Mouse (Mus musculus) right cerebral cortex, adult 18-20 months (tissue): Measurements from ENCODE around the gene Nup210.
"Not testable (repeated sequence)": the region's sequence is repeated elsewhere in the genome, so short reads cannot be mapped to it uniquely, and the experiment has no call there.

Source experiments
- DNase-seq: peaks from one replicate; pipeline ENCODE4 v3.0.0; 2022; ENCODE audit warnings: mixed read lengths

The Nup210 gene

DNA sequence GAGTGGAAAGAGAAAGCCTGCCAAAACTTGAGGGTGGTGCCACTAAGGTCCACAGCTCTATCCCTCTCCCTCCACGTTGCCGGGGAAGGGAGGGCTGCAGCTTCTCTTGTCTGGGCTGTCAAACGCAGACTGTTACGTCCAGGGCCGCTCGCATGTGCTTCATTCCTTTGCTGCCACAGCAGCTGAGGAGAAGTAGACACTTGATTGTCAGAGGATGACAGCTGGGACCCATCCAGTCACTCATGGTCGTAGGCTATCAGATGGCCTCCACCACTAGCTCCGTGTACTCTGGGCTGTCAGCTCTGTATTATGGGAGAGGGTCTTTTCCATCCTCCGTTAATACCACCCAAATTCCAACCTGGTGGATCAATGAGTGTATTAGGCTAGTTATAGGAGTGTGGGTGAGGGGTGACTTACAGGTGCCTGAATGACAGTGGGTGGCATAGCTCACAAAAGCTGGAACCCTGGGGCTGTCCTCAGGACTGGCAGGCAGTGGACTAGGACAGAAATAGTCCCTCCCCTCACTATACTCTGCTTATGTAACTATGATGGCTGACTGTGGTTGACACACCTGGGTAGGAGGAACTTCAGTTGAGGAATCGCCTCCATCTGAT lies 20.8 kb upstream of the Nup210 start:
- DNase-seq: no peak

DNA sequence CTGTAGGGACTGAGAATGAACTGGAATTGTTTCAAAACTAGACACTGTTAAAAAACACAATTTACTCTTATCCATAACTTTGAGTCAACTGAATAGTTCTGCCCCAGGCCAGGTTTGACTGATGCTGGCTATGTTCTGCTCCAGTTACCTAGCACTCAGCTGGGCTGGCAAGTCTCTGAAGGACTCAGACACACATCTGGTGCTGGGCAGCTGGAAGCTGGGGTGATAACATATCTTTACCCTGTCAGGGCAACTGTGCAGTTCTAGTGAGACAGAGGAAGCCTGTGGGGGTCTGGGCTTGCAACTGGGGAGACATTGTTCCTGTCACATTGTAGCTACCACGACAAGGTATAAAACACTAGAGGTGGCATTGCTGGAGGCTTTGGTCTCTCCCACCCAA lies 14.2 kb upstream of the Nup210 start:
- no peak for DNase-seq

GRCm38 (mm10) chr6:91128996-91129395 lies 12.4 kb upstream of the Nup210 start:
- DNase-seq: no peak

DNA sequence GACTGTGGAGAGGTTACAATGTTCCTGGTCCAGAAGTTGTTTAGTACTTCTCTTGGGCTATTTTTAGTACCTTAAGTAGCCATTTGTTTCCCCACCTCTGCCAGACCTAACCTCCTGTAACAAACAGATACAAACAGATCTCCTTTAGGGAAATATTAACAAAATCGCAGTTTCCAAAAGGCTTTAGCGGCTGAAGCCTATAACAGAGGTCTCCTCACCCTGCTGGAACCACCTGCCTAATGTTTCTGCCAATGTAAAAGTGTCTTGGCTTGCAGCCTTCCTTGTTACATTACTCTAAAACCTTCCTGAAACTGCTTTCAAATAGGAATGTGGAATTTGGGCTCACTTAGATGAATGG lies 8.6 kb upstream of the Nup210 start:
- DNase-seq: no peak

DNA sequence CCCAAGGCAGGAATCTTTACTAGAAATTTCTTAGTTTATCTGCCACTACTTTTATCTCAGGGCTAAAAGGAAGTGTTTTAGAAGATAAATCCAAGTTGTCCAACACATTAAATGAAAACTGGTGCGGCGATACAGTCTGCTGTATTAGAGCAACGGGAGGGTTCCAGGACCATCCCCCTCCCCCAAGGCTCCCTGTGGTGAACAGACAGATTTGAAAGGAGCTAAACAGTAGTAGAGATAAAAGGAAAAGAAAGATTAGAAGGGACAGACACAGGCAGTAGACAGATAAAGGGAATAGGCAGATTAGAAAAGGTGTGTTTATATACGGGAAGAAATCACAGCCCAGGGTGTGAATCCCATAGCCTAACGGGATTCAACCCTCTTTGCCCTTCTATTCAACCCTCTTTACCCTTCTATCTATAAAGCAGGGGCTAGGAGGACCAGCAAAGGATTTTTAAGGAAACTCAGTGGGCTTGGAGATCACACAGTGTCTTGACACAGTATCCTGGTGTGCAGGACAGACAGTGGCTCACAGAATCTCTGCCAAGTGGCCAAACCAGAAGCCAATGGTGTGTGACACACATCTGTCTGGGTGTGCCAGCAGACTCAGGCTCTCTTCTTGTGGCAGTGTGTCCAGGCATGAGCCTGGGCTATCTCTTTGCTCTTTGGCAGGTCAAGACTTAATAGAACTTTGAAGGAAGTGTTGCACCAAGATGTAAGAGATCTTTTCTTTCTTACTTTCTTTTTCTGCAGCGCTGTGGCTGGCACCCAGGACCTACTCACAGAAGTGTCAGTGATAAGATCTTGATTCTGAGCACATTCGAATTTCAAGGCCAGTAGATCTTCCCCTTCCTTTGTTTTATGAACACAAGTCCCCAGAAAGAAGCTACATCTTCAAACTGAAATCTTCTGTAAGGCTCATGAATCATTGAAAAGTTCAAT lies 7.9 kb upstream of the Nup210 start:
- DNase-seq: no peak

DNA sequence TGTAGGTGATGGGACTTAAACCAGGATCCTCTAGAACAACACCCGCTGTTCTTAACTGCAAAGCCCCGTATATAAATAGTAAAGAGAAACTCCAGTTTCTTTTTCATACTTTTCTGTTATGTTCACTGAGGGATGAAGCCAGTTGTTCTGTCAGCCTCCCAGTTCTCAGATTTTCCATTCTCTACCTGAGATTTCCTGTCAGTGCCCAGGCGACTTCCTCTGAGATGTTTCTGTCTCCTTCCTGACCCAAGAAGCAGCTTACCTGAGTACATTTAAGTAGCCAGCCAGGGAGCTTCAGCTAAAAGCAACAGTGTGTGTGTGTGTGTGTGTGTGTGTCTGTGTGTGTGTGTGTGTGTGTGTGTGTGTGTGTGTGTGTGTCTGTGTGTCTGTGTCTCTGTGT lies 6.8 kb upstream of the Nup210 start:
- no peak for DNase-seq

DNA sequence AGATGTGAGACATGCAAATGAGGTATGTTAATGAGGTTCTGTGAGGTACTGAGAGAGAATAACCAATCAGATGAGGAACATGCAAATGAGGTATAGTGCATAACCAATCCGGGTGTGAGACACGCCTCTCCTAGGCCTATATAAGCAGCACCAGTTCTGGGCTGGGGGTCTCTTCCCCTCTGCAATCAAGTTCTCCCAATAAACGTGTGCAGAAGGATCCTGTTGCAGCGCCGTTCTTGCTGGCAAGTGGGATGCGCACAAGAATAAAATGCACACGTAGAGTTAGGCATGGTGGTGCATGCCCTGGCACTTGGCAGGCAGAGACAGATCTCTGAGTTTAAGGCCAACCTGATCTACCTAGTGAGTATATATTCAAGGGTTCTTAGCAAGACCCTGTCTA lies 4.5 kb upstream of the Nup210 start:
- DNase-seq: not testable (repeated sequence)

DNA sequence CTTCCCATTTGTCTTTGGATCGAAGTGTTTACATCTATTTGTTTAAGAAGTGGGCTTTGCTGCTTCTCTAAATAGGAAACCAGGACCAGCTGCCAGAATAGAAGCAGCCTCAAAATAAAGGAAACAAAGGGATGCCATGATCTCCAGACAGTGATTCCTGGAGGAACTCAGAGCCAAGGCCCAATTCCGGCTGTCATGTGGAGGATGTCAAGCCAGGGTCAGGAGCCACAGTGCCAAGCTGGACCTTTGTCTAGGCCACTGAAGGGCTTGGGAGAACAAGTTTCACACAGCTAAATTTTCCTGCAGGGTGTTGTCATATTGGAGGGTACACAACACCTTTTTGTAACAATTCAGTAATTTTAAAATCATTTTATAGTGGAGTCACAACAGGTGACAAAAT lies 3.6 kb upstream of the Nup210 start:
- DNase-seq: no peak

DNA sequence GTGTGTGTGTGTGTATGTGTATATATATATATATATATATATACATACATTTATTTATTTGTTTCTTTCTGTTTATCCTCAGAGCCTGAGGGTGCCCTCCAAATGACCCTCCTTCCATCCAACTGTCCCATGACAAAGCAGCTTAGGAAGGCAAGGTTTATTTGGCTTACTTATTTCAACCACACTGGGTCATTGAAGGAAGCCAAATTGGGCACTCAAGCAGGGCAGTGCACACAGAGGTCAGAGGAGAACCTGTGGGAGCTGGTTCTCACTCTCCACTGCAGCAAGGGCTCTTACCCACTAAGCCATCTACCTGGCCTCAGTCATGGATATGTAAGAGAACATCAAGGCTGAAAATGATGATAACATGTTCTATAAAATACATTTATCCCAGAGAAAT lies 1.9 kb upstream of the Nup210 start:
- no peak for DNase-seq

DNA sequence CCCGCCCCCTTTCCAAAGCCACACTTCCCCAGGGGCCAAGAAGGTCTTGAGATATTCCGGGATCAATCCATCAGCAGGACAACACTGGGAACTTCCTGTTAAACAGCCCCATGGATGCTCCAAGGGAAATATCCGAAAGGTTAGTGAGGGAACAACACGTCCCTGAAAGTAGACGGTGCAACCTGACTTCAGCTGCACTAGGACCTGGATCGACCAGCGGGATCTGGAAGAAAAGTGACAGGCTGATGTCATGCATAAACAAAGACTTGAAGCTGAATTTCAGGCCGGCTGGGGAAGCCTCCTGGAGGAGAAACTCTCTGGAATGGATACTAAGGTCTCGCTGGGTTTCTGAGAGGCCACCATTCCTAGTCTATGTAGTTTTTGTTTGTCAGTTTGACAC lies 520 bp upstream of the Nup210 start:
- peak; percentile 10 for DNase-seq

- no peak for DNase-seq
These were observed 776 bp downstream of the Nup210 start for GRCm38 (mm10) chr6:91115863-91116243.

- no peak for DNase-seq
These were observed 1.5 kb downstream of the Nup210 start for GRCm38 (mm10) chr6:91115158-91115557.

GRCm38 (mm10) chr6:91114716-91115115 lies 1.9 kb downstream of the Nup210 start:
- no peak for DNase-seq

- no peak for DNase-seq
These were observed 4.7 kb downstream of the Nup210 start for GRCm38 (mm10) chr6:91111954-91112252.

- no peak for DNase-seq
These were observed 5.3 kb downstream of the Nup210 start for GRCm38 (mm10) chr6:91111141-91111953.

DNA sequence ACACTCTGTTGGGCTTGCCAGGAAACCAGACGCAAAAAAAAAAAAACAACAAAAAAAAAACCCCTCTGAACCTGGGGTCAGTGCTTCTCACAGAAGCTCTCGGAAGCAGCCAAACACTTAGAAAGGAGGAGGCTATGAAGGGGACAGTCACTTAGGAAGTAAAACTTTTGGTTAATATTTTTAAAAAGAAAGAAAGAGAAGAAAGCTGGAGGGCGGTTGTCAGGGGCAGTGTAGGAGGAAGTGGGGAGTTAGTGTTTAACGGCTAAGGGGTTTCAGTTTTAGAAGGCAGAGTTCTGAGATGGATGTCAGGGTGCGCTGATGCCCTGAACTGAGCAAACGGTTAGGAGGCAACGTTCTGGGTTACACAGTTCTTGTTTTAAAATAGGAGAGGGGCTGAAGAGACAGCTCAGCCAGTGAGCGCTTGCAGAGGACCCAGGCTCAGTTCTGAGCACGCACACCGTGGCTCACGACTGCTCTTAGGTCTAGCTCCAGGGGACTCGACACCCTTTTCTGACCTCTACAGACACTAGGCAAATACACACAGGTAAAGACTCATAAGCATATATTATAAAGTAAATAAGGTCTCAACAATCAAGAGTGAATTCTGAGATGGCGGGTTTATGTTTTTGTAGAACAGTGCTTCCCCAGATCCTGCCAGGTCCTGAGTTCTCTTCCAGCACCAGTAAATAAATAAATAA lies 6.2 kb downstream of the Nup210 start:
- DNase-seq: no peak

- DNase-seq: no peak
These were observed 7.1 kb downstream of the Nup210 start for GRCm38 (mm10) chr6:91109489-91109888.

DNA sequence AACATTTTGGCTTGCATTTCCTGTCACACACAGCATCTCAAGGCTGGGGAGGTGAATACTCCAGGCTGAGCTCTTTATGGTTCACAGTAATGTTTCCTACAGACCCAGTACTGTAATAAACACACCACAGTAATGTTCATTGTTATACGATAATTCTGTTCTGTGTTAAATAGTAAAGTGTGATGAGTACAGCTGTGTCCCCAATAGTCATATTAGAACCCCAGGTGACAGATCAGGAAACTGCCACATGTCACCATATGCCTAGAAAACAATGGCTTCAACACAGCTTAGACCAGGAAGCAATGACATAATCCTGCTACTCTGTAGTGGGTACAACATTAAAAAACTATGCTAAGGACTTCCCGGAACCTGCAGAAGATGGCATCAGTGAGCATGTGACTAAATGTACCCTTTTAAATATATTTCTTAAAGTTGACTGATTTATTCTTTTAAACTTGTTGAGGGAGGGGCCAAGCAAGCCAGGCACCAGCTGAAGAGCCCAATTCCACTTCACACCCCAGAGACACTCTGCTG lies 7.6 kb downstream of the Nup210 start:
- DNase-seq: no peak

DNA sequence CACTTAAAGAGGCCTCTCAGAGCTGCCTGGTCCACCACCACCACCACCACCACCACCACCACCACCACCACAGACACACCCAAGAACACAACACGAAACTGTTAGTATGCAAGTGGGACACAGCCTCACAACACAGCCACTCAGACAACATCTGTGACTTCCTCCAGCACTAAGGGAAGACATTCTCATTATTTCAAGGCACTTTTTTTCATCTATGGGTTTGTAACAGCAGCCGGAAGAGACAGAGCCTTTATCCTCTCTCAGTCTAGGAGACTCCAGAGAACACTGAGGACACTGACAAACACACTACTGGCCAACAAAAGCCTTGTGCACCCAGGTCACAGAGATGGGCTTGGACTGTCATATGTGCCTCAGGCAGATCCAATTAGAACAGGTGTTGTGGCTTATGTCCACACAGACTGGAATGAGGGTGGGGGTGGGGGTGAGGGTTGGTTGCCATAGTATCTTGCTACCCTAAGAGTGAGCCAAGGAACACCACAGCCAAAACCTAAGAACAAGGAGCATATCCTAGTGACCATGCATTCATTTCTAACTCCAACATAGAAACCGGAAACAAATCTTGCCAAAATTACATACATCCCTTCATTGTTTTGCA lies 8.2 kb downstream of the Nup210 start:
- no peak for DNase-seq

DNA sequence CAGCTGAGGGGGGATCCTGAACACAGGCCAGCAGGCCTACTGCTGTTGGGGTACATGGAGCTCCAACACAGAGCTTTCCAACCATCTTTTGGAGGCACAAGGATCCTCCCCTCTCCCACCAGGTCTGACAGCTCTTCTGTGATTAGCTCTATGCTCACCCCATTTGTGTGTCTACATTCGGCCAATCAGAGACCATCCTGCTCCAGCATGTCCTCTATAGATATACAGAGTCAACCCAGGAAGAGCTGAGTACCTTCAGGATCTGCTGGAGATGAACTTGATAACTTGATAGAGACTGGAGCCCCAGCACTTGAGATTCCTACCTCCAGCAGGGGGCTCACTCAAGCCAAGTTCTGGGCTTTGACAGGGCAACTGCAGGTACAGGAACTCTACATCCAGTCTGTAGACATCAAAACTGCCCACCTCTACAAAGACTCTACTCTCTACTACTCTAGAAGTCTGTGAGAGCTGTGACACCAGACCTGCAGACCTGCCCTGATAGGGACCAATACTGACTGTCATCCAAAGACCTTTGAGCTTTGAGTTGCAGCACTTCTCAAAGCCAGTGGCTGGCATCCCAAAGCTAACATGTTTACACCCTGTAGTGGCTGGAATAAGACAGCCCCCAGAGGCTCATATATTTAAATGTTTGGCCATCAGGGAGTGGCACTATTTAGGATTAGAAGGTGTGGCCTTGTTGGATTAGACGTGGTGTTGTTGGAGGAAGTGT lies 11.1 kb downstream of the Nup210 start:
- DNase-seq: no peak

DNA sequence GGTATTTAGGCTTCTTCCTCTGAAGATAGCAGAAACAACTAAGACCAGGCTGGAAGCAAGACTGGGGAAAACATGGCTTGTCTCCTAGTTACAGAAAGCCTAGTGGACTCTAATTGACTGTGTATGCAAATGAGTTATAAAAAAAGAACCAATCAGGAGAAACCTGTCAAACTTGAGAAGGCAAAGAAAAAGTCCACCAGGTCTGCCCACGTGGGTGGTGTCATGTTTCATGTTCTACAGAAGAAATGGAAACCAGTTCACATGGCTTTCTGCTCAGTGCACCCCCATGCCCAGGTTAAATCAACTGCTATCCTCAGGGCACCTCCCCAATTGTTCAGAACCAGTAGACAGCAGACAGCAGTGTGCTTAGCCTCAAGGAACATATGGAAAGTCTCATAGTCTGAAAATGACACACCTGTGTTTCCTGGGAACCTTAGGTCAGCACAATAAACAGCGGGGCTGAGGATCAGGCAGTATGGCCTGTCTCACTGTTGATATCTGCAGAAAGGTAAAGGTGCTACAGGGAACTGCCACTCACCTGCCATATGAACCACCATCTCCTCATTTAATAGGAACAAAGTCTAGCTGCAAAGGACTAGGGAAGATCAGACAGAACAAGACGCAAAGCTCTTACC lies 11.7 kb downstream of the Nup210 start:
- DNase-seq: no peak
